Mouse (Mus musculus): ENCODE results near the gene Mrps11.

- TF ChIP-seq HCFC1 (IDR thresholded peaks at IDR 0.05; ENCODE audit: borderline replicate concordance, insufficient read depth, low read length) (no peak), ZNF384 (IDR thresholded peaks at IDR 0.05; ENCODE audit: low read depth, low read length) (no peak), ZC3H11A (IDR thresholded peaks at IDR 0.05; ENCODE audit: borderline replicate concordance, low read depth, low read length) (no peak), MAFK (IDR thresholded peaks at IDR 0.05; ENCODE audit: insufficient read depth, low read depth, low read length) (no peak)
Measured at GRCm38 (mm10) chr7:78794571-78795092, 11.7 kb downstream of the Mrps11 start.
